10 mouse cellular contexts compared by ENCODE assay signal in the genomic region with DNA sequence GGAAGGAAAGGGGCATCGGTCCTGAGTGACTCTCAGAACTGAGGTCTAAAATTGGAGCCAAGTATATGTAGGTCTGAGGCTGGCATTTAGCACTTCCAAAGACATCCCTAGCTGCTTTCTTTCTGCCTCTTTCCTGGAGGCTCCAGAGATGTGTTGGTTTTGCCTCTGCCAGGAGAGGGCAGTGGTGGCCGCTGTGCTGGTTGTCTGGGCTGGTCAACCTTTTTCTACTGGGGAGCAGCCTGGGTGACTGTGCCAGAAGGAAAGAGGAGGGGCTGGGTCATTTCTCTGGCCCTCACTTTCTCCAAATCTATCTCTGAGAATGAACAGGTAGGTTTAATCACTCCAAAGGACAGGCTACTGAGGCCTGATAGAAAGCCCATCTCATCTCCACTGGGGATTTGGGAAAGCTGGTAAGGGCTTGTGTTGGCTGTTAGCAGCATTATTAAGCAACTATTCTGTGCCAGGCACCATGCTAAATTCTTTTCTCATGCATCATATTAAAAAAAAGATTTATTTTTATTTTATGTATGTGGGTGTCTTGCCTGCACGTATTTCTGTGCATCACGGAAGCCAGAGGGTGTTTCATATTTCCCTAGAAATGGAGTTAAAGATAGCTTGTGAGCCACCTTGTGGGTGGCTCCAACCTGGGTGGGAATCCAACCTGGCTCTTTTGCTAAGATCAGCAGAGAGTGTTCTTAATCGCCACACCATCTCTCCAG. TPM values are rescaled to one million over a fixed set of nuclear protein-coding genes. Genes with fewer than 3 reads are reported as not detected.
A peak's percentile ranks its signal among the peaks of the same experiment; 100 is the strongest.
DNase-seq lines count a peak whose midpoint lies in the region; ATAC-seq and TF ChIP-seq lines count a peak whose summit lies in the region.
"Had no signal": no experiment of that assay in that cellular context is flagged by ENCODE, and none has a peak within 500 bp of the region (broad histone marks: within the 10 kb centered on the region; RNA-seq: fewer than 3 reads in every experiment).

No protein-coding gene starts in this region.

- no peaks in the 10 kb centered on the region for H3K36me3 ChIP-seq in forebrain, postnatal 0 days (ENCODE audit: insufficient read depth)
- no peaks in the 10 kb centered on the region for H3K36me3 ChIP-seq in forebrain, embryonic 14.5 days (ENCODE audit: control insufficient read depth, insufficient read depth, low read length)
- no peaks in the 10 kb centered on the region for H3K36me3 ChIP-seq in limb, embryonic 10.5 days
- H3K36me3 ChIP-seq: lung, embryonic 15.5 days; stomach, embryonic 15.5 days had no signal

- TF ChIP-seq CTCF in forebrain, postnatal 0 days (IDR thresholded peaks at IDR 0.05; ENCODE audit: low read depth) = peak; percentile 57
- peak; percentile 83 for TF ChIP-seq CTCF in embryonic fibroblast, embryonic 13.5 days (IDR thresholded peaks at IDR 0.05; ENCODE audit: borderline replicate concordance, insufficient read depth, low read length)

- no peaks in the 10 kb centered on the region for H3K4me1 ChIP-seq in forebrain, postnatal 0 days (ENCODE audit: insufficient read depth)
- H3K4me1 ChIP-seq in forebrain, embryonic 14.5 days (ENCODE audit: control insufficient read depth, insufficient read depth, low read length) = 0 out of 2 replicates have a peak, but pooled peaks cover 2% of the 10 kb centered on the region
- H3K4me1 ChIP-seq in embryonic fibroblast, embryonic 13.5 days (ENCODE audit: control insufficient read depth, insufficient read depth, low read length) = no peaks in the 10 kb centered on the region
- H3K4me1 ChIP-seq in limb, embryonic 10.5 days = no peaks in the 10 kb centered on the region
- H3K4me1 ChIP-seq: lung, embryonic 15.5 days; stomach, embryonic 15.5 days had no signal

- 70% methylated on average over 5 of the region's 5 CpGs for WGBS in forebrain, postnatal 0 days
- whole genome bisulfite sequencing in forebrain, embryonic 14.5 days = 68% methylated on average over 5 of the region's 5 CpGs
- 75% methylated on average over 5 of the region's 5 CpGs for WGBS in limb, embryonic 10.5 days

- H3K9me3 ChIP-seq in forebrain, postnatal 0 days (ENCODE audit: low read length) = no peaks in the 10 kb centered on the region
- H3K9me3 ChIP-seq in forebrain, embryonic 14.5 days (replicated peaks; ENCODE audit: control insufficient read depth, low read length) = no peaks in the 10 kb centered on the region
- no peaks in the 10 kb centered on the region for H3K9me3 ChIP-seq in limb, embryonic 10.5 days (replicated peaks)
- H3K9me3 ChIP-seq: lung, embryonic 15.5 days; stomach, embryonic 15.5 days had no signal

- no peak overlapping the region for H3K9ac ChIP-seq in forebrain, postnatal 0 days
- H3K9ac ChIP-seq in forebrain, embryonic 14.5 days (ENCODE audit: low read length) = no peak overlapping the region
- H3K9ac ChIP-seq: lung, embryonic 15.5 days; stomach, embryonic 15.5 days had no signal

- ATAC-seq in forebrain, postnatal 0 days = no peak
- ATAC-seq in forebrain, embryonic 14.5 days = no peak

- no peaks in the 10 kb centered on the region; the same call in 1 of the 2 replicates for H3K27me3 ChIP-seq in forebrain, postnatal 0 days (ENCODE audit: insufficient read depth, low read length)
- H3K27me3 ChIP-seq in forebrain, embryonic 14.5 days (replicated peaks; ENCODE audit: control insufficient read depth, insufficient read depth, low read length) = no peaks in the 10 kb centered on the region
- H3K27me3 ChIP-seq in limb, embryonic 10.5 days (ENCODE audit: low read depth, poor library complexity, severe bottlenecking) = peaks cover 14% of the 10 kb centered on the region
- H3K27me3 ChIP-seq: lung, embryonic 15.5 days; stomach, embryonic 15.5 days had no signal

- H3K4me2 ChIP-seq in forebrain, postnatal 0 days (ENCODE audit: low read depth) = no peak overlapping the region
- no peak overlapping the region for H3K4me2 ChIP-seq in forebrain, embryonic 14.5 days (ENCODE audit: low read length)
- H3K4me2 ChIP-seq: lung, embryonic 15.5 days; stomach, embryonic 15.5 days had no signal

- TF ChIP-seq POLR2A in embryonic fibroblast, embryonic 13.5 days (IDR thresholded peaks at IDR 0.05; ENCODE audit: low read depth, low read length) = no peak

- H3K4me3 ChIP-seq in forebrain, postnatal 0 days (ENCODE audit: low read depth, low read length) = no peak overlapping the region
- no peak overlapping the region for H3K4me3 ChIP-seq in forebrain, embryonic 14.5 days (ENCODE audit: low read depth, low read length)
- H3K4me3 ChIP-seq in embryonic fibroblast, embryonic 13.5 days (ENCODE audit: insufficient read depth, low read length) = no peak overlapping the region
- no peak overlapping the region for H3K4me3 ChIP-seq in limb, embryonic 10.5 days
- H3K4me3 ChIP-seq: lung, embryonic 15.5 days; stomach, embryonic 15.5 days had no signal

- no peak for DNase-seq in forebrain, postnatal 0 days
- DNase-seq in forebrain, embryonic 14.5 days (ENCODE audit: low spot score) = no peak
- peak; percentile 59 for DNase-seq in ovary, postnatal 36 days (ENCODE audit: low spot score)
- DNase-seq in ovary, postnatal 10 days (ENCODE audit: low spot score) = no peak
- peak; percentile 34 for DNase-seq in left cerebral cortex, postnatal 4 days
- peak; percentile 72 for DNase-seq in telencephalon, adult 2 months (ENCODE audit: low read depth, low spot score)
- no peak for DNase-seq in limb, embryonic 10.5 days (ENCODE audit: low spot score)

- intact Hi-C loops in left cerebral cortex, postnatal 4 days (cut with DNase I) = loop anchor here (5.0 to 10.0 kb wide), 2 partner anchors 163 to 640 kb away; no protein-coding TSS in a partner anchor

- H3K27ac ChIP-seq in forebrain, postnatal 0 days (ENCODE audit: low read depth, low read length) = no peak overlapping the region
- H3K27ac ChIP-seq in forebrain, embryonic 14.5 days (ENCODE audit: low read depth, low read length) = no peak overlapping the region
- H3K27ac ChIP-seq in embryonic fibroblast, embryonic 13.5 days (ENCODE audit: insufficient read depth, low read length) = 0 out of 2 replicates have a peak overlapping the region, but pooled peaks have one; percentile 28
- no peak overlapping the region for H3K27ac ChIP-seq in limb, embryonic 10.5 days
- H3K27ac ChIP-seq: lung, embryonic 15.5 days; stomach, embryonic 15.5 days had no signal

RNA-seq across cellular contexts. Expression of a gene that starts 28.0 kb away (rescaled TPM):
- 0.29 TPM in 1 of 2 replicates, not detected in the other for total RNA-seq in forebrain, postnatal 0 days (2014; rRNA removed)
- polyA plus RNA-seq in forebrain, postnatal 0 days (2015; fragmentation: Nextera tagmentation; extraction: Ambion mirVana) = 0.16 and 0.23 TPM in 2 replicates
- polyA plus RNA-seq in forebrain, embryonic 14.5 days (2014; fragmentation: Nextera tagmentation; extraction: Ambion mirVana) = not detected in 2 replicates
- polyA plus RNA-seq in embryonic fibroblast, embryonic 13.5 days (2011; ENCODE audit: insufficient read length, low read depth, missing spikeins) = 2.2 and 2.4 TPM in 2 replicates
- under 1 TPM; 0.46 to 0.60 TPM for total RNA-seq in left cerebral cortex, postnatal 4 days (2021)
- polyA plus RNA-seq in limb, embryonic 10.5 days (2016; fragmentation: Nextera tagmentation; extraction: Ambion mirVana) = 0.09 and 0.23 TPM in 2 replicates

RNA-seq across cellular contexts. Expression of a gene that starts 48.9 kb away (rescaled TPM):
- total RNA-seq in forebrain, postnatal 0 days (2014; rRNA removed) = 0.54 and 1.00 TPM in 2 replicates
- polyA plus RNA-seq in forebrain, postnatal 0 days (2015; fragmentation: Nextera tagmentation; extraction: Ambion mirVana) = 0.30 and 0.77 TPM in 2 replicates
- 0.25 TPM in 2 replicates for polyA plus RNA-seq in forebrain, embryonic 14.5 days (2014; fragmentation: Nextera tagmentation; extraction: Ambion mirVana)
- not detected in 2 replicates for polyA plus RNA-seq in embryonic fibroblast, embryonic 13.5 days (2011; ENCODE audit: insufficient read length, low read depth, missing spikeins)
- total RNA-seq in left cerebral cortex, postnatal 4 days (2021) = under 1 TPM in 1 of 2 experiments, not detected in 1; 0.56 TPM
- polyA plus RNA-seq in limb, embryonic 10.5 days (2016; fragmentation: Nextera tagmentation; extraction: Ambion mirVana) = 1.8 and 4.1 TPM in 2 replicates

RNA-seq across cellular contexts. Expression of a gene that starts 57.9 kb away (rescaled TPM):
- 56.3 and 60.0 TPM in 2 replicates for total RNA-seq in forebrain, postnatal 0 days (2014; rRNA removed)
- polyA plus RNA-seq in forebrain, postnatal 0 days (2015; fragmentation: Nextera tagmentation; extraction: Ambion mirVana) = 81.3 and 94.4 TPM in 2 replicates
- polyA plus RNA-seq in forebrain, embryonic 14.5 days (2014; fragmentation: Nextera tagmentation; extraction: Ambion mirVana) = 82.3 and 83.1 TPM in 2 replicates
- 20.4 and 21.3 TPM in 2 replicates for polyA plus RNA-seq in embryonic fibroblast, embryonic 13.5 days (2011; ENCODE audit: insufficient read length, low read depth, missing spikeins)
- total RNA-seq in left cerebral cortex, postnatal 4 days (2021) = 10 to 100 TPM; 36.5 to 37.1 TPM
- 92.3 and 97.5 TPM in 2 replicates for polyA plus RNA-seq in limb, embryonic 10.5 days (2016; fragmentation: Nextera tagmentation; extraction: Ambion mirVana)

Comparison
In these comparisons a context has a peak if more than half of its experiments do, and no peak if none do; other contexts are left out.
1. DNase-seq: peak in ovary, postnatal 36 days (single experiment), left cerebral cortex, postnatal 4 days (single experiment) and telencephalon, adult 2 months (single experiment); none in forebrain, postnatal 0 days (single experiment), forebrain, embryonic 14.5 days (single experiment), ovary, postnatal 10 days (single experiment) and limb, embryonic 10.5 days (single experiment).